In genomic region chr14:7567890-7568289, GRCm38 (mm10) we compare ENCODE assay signal across 11 mouse cellular contexts. TPM values are rescaled to one million over a fixed set of nuclear protein-coding genes. Genes with fewer than 3 reads are reported as not detected.
DNase-seq lines count a peak whose midpoint lies in the region; ATAC-seq lines count a peak whose summit lies in the region.
"Not testable (repeated sequence)": the region's sequence is repeated elsewhere in the genome, so short reads cannot be mapped to it uniquely, and the experiment has no call there.
"Had no signal": no experiment of that assay in that cellular context is flagged by ENCODE, and none has a peak within 500 bp of the region (broad histone marks: within the 10 kb centered on the region; RNA-seq: fewer than 3 reads in every experiment).

No protein-coding gene starts in this region.

- not testable (repeated sequence) for H3K4me1 ChIP-seq in embryonic facial prominence, embryonic 11.5 days (ENCODE audit: control insufficient read depth, insufficient read depth, low read length); hindbrain, embryonic 13.5 days (replicated peaks); liver, embryonic 13.5 days (replicated peaks); neural tube, embryonic 11.5 days (ENCODE audit: control insufficient read depth, insufficient read depth, low read length)

- H3K4me2 ChIP-seq in embryonic facial prominence, embryonic 11.5 days (ENCODE audit: low read depth, low read length): peak overlapping the region; percentile 41
- peak overlapping the region; percentile 66 for H3K4me2 ChIP-seq in hindbrain, embryonic 13.5 days
- H3K4me2 ChIP-seq in liver, embryonic 13.5 days: peak overlapping the region; percentile 46
- H3K4me2 ChIP-seq in neural tube, embryonic 11.5 days (ENCODE audit: low read depth): peak overlapping the region; percentile 49

- H3K27me3 ChIP-seq in embryonic facial prominence, embryonic 11.5 days (ENCODE audit: control insufficient read depth, insufficient read depth, low read length); hindbrain, embryonic 13.5 days; liver, embryonic 13.5 days; neural tube, embryonic 11.5 days (ENCODE audit: control insufficient read depth, insufficient read depth, low read length): not testable (repeated sequence)

- peak; percentile 2 for DNase-seq in adrenal gland, postnatal 14 days
- DNase-seq in embryonic facial prominence, embryonic 11.5 days (ENCODE audit: low spot score): peak; percentile 0
- peak; percentile 1 for DNase-seq in gastrocnemius, postnatal 14 days
- peak; percentile 5 for DNase-seq in kidney, postnatal 10 days
- DNase-seq in liver, embryonic 13.5 days: not testable (repeated sequence)
- peak; percentile 10 for DNase-seq in neural tube, embryonic 11.5 days (ENCODE audit: low spot score)
- peak; percentile 1 for DNase-seq in yolk sac, embryonic 10.5 days (ENCODE audit: low spot score)

- WGBS in embryonic facial prominence, embryonic 11.5 days: under 1% methylated on average over 18 of the region's 27 CpGs
- 0% methylated on average over 19 of the region's 27 CpGs for WGBS in hindbrain, embryonic 13.5 days
- under 1% methylated on average over 24 of the region's 27 CpGs for WGBS in liver, embryonic 13.5 days (ENCODE audit: insufficient replicate concordance)
- 0% methylated on average over 16 of the region's 27 CpGs for WGBS in neural tube, embryonic 11.5 days

- H3K27ac ChIP-seq in embryonic facial prominence, embryonic 11.5 days (replicated peaks; ENCODE audit: low read depth, low read length); hindbrain, embryonic 13.5 days; liver, embryonic 13.5 days; neural tube, embryonic 11.5 days (ENCODE audit: low read depth, low read length): not testable (repeated sequence)

- peak overlapping the region; percentile 40 for H3K4me3 ChIP-seq in embryonic facial prominence, embryonic 11.5 days (ENCODE audit: low read depth, low read length)
- peak overlapping the region; percentile 50 for H3K4me3 ChIP-seq in hindbrain, embryonic 13.5 days
- peak overlapping the region; percentile 26; the same call in 1 of the 2 replicates for H3K4me3 ChIP-seq in liver, embryonic 13.5 days (replicated peaks)
- peak overlapping the region; percentile 33 for H3K4me3 ChIP-seq in neural tube, embryonic 11.5 days (ENCODE audit: low read depth, low read length)

- not testable (repeated sequence) for H3K9ac ChIP-seq in embryonic facial prominence, embryonic 11.5 days (replicated peaks; ENCODE audit: low read length); liver, embryonic 13.5 days; neural tube, embryonic 11.5 days (ENCODE audit: low read length)
- H3K9ac ChIP-seq in hindbrain, embryonic 13.5 days: peak overlapping the region; percentile 71

- ATAC-seq in embryonic facial prominence, embryonic 11.5 days (replicated peaks; ENCODE audit: insufficient number of reproducible peaks, low FRiP score, low TSS enrichment, low read depth); hindbrain, embryonic 13.5 days (ENCODE audit: low FRiP score); liver, embryonic 13.5 days (ENCODE audit: low read depth); neural tube, embryonic 11.5 days (ENCODE audit: insufficient read depth, low FRiP score, low TSS enrichment): not testable (repeated sequence)

- intact Hi-C loops in gastrocnemius, postnatal 14 days (cut with DNase I; ENCODE audit: low total_unique reads): not testable (repeated sequence)

- not testable (repeated sequence) for H3K9me3 ChIP-seq in embryonic facial prominence, embryonic 11.5 days (replicated peaks; ENCODE audit: control insufficient read depth, low read length); hindbrain, embryonic 13.5 days; liver, embryonic 13.5 days (replicated peaks); neural tube, embryonic 11.5 days (ENCODE audit: control insufficient read depth, low read length)

- H3K36me3 ChIP-seq in embryonic facial prominence, embryonic 11.5 days (replicated peaks; ENCODE audit: control insufficient read depth, insufficient read depth, low read depth, low read length); hindbrain, embryonic 13.5 days; liver, embryonic 13.5 days; neural tube, embryonic 11.5 days (ENCODE audit: control insufficient read depth, insufficient read depth, low read length): not testable (repeated sequence)

RNA-seq across cellular contexts. Expression of gene Gm3558, which starts 0.5 kb away (rescaled TPM):
- total RNA-seq in adrenal gland, postnatal 14 days (2021): 2.3 and 2.9 TPM in 2 replicates
- polyA plus RNA-seq in embryonic facial prominence, embryonic 11.5 days (2014; fragmentation: Nextera tagmentation; extraction: Ambion mirVana): 0.99 and 1.3 TPM in 2 replicates
- 1 to 10 TPM; 1.6 to 2.2 TPM for total RNA-seq in gastrocnemius, postnatal 14 days (2021)
- polyA plus RNA-seq in hindbrain, embryonic 13.5 days (2015; fragmentation: Nextera tagmentation; extraction: Ambion mirVana): 4.0 and 4.4 TPM in 2 replicates
- 0.07 TPM in 1 of 2 replicates, not detected in the other for polyA plus RNA-seq in liver, embryonic 13.5 days (2015; fragmentation: Nextera tagmentation; extraction: Ambion mirVana)
- polyA plus RNA-seq in neural tube, embryonic 11.5 days (2014; fragmentation: Nextera tagmentation; extraction: Ambion mirVana): 0.89 and 1.2 TPM in 2 replicates
- total RNA-seq: megakaryocyte progenitor cell, adult 5-6 weeks had no signal

RNA-seq across cellular contexts. Expression of gene Gm10338, which starts 27.5 kb away (rescaled TPM):
- total RNA-seq in adrenal gland, postnatal 14 days (2021): not detected in 2 replicates
- polyA plus RNA-seq in embryonic facial prominence, embryonic 11.5 days (2014; fragmentation: Nextera tagmentation; extraction: Ambion mirVana): not detected in 2 replicates
- total RNA-seq in gastrocnemius, postnatal 14 days (2021): not detected
- not detected in 2 replicates for polyA plus RNA-seq in hindbrain, embryonic 13.5 days (2015; fragmentation: Nextera tagmentation; extraction: Ambion mirVana)
- polyA plus RNA-seq in liver, embryonic 13.5 days (2015; fragmentation: Nextera tagmentation; extraction: Ambion mirVana): not detected in 2 replicates
- not detected in 2 replicates for polyA plus RNA-seq in neural tube, embryonic 11.5 days (2014; fragmentation: Nextera tagmentation; extraction: Ambion mirVana)
- total RNA-seq: adrenal gland, postnatal 4 days; gastrocnemius, postnatal 25 days; megakaryocyte progenitor cell, adult 5-6 weeks had no signal
